Mouse (Mus musculus) cerebellum, adult 2 months (tissue): Measurements from ENCODE around the gene Pfkfb4. TPM values are rescaled to one million over a fixed set of nuclear protein-coding genes. Genes with fewer than 3 reads are reported as not detected.

Experiments
- DNase-seq, 2 experiments: peaks; one replicate each; pipeline ENCODE4 v3.0.0; 2021
- H3K27ac ChIP-seq: fragments of 200-500 bp; 2 replicates; pipeline ENCODE4 v1.5.1; 2012; ENCODE audit warnings: low read length, control low read depth, inconsistent platforms; ENCODE audit not compliant: insufficient read depth
- H3K27me3 ChIP-seq: fragments of 200-500 bp; 2 replicates; pipeline ENCODE4 v1.6.1; 2012; ENCODE audit warnings: inconsistent platforms, mild to moderate bottlenecking, low read length, moderate library complexity; ENCODE audit not compliant: control insufficient read depth, insufficient read depth
- H3K4me1 ChIP-seq: fragments of 200-500 bp; 2 replicates; pipeline ENCODE4 v1.6.1; 2011; ENCODE audit warnings: low read length; ENCODE audit not compliant: control insufficient read depth, insufficient read depth
- H3K4me3 ChIP-seq: fragments of 200-500 bp; replicated peaks from 2 replicates; pipeline ENCODE3; 2011; ENCODE audit warnings: mild to moderate bottlenecking, low read depth, low read length, control low read depth; ENCODE audit not compliant: insufficient read depth
- CTCF ChIP-seq: fragments of 200-500 bp; IDR thresholded peaks from 2 replicates; pipeline ENCODE4 v1.5.1; 2011; ENCODE audit warnings: low read depth, mild to moderate bottlenecking, control low read depth, low read length, moderate library complexity, borderline replicate concordance; ENCODE audit not compliant: insufficient read depth
- POLR2A ChIP-seq: fragments of 200-500 bp; IDR thresholded peaks from 2 replicates; pipeline ENCODE4 v1.6.1; 2011; ENCODE audit warnings: low read length, control low read depth, borderline replicate concordance; ENCODE audit not compliant: insufficient read depth
- WGBS: fragments of 180-500 bp; shearing (Covaris S2); methylation state at CpG from one replicate; pipeline ENCODE4 v1.1.7; 2018; 5-methylcytosine and 5-hydroxymethylcytosine counted together
- polyA plus RNA-seq: library from polyadenylated mRNA; depleted of rRNA; stranded (reverse); fragments of >200 nt; gene quantifications from 2 replicates; pipeline ENCODE4 v1.2.3, GENCODE M21; 2012

Pfkfb4 gene
- polyA plus RNA-seq, 1 experiment, result 17.5 TPM

- no peak overlapping the region for H3K27ac ChIP-seq
- no peak for TF ChIP-seq POLR2A
- TF ChIP-seq CTCF, result no peak
- 85% methylated on average over 8 of the region's 8 CpGs for WGBS
- H3K27me3 ChIP-seq, result no peaks in the 10 kb centered on the region; the same call in 1 of the 2 replicates
- 0 out of 2 replicates have a peak, but pooled peaks cover 2% of the 10 kb centered on the region for H3K4me1 ChIP-seq
- no peak overlapping the region for H3K4me3 ChIP-seq
- peak in 1 of 2 experiments; percentile 41 for DNase-seq
Measured at GRCm38 (mm10) chr9:109040216-109040615, 48.6 kb downstream of the Pfkfb4 start.

DNA sequence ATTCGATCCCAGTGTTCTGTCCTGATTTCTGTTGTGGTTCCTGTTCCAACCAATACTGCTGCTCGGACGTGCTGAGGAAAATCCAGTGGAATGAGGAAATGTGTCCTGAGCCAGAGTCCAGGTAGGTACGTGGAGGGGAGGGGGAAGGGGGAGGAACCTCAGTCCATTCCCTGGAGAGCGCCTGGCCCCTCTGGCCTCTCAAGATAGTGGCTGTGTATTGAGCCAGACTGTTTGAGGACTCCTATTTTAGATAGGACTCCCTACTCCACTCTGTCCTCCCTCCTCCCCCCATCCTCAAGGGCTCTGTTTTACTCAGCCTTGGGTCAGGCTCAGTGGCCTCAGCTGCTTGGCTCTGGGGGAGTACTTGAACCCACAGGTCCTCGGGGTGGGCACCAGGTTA, 49.3 kb downstream of the Pfkfb4 start:
- no peak overlapping the region for H3K27ac ChIP-seq
- no peaks in the 10 kb centered on the region; the same call in 1 of the 2 replicates for H3K27me3 ChIP-seq
- TF ChIP-seq POLR2A (no peak), CTCF (no peak)
- 0 out of 2 replicates have a peak, but pooled peaks cover 2% of the 10 kb centered on the region for H3K4me1 ChIP-seq
- DNase-seq, result no peak
- WGBS, result 81% methylated on average over 6 of the region's 6 CpGs
- no peak overlapping the region for H3K4me3 ChIP-seq

DNA sequence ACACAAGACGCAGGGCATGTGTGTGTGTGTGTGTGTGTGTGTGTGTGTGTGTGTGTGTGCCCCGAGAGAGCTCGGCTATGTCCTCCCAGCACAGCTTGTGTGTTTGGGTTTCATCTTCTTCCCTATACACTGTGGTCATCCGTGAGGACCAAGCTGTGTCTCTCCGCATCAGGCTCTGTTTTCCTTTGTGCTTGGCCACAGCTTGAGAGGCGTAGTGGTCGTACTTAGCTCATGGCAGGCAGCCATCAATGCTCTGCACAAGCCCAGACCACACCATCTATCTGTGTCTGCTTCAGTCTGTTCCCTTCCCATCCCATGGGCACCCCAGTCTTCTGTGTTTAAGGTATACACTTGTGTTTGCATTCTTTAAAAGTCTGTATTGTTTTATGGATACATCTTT, 49.8 kb downstream of the Pfkfb4 start:
- WGBS, result 41% methylated on average over 7 of the region's 7 CpGs
- H3K27me3 ChIP-seq, result no peaks in the 10 kb centered on the region; the same call in 1 of the 2 replicates
- H3K4me3 ChIP-seq, result no peak overlapping the region
- no peak overlapping the region for H3K27ac ChIP-seq
- TF ChIP-seq POLR2A (no peak), CTCF (no peak)
- 0 out of 2 replicates have a peak, but pooled peaks cover 2% of the 10 kb centered on the region for H3K4me1 ChIP-seq
- no peak for DNase-seq

- Histone ChIP-seq H3K27ac (no peak overlapping the region), H3K4me3 (no peak overlapping the region), H3K4me1 (no peaks in the 10 kb centered on the region), H3K27me3 (no peaks in the 10 kb centered on the region)
- DNase-seq, result peak; percentile 29 to 52
- TF ChIP-seq POLR2A, result no peak
- peak; percentile 59; the same call in 1 of the 2 replicates for TF ChIP-seq CTCF
- WGBS, result 25% methylated on average over 5 of the region's 5 CpGs
Measured at GRCm38 (mm10) chr9:109046306-109046705, 54.7 kb downstream of the Pfkfb4 start.

GRCm38 (mm10) chr9:109049316-109049715, 57.7 kb downstream of the Pfkfb4 start:
- 84% methylated on average over 7 of the region's 7 CpGs for WGBS
- H3K4me1 ChIP-seq, result no peaks in the 10 kb centered on the region

DNA sequence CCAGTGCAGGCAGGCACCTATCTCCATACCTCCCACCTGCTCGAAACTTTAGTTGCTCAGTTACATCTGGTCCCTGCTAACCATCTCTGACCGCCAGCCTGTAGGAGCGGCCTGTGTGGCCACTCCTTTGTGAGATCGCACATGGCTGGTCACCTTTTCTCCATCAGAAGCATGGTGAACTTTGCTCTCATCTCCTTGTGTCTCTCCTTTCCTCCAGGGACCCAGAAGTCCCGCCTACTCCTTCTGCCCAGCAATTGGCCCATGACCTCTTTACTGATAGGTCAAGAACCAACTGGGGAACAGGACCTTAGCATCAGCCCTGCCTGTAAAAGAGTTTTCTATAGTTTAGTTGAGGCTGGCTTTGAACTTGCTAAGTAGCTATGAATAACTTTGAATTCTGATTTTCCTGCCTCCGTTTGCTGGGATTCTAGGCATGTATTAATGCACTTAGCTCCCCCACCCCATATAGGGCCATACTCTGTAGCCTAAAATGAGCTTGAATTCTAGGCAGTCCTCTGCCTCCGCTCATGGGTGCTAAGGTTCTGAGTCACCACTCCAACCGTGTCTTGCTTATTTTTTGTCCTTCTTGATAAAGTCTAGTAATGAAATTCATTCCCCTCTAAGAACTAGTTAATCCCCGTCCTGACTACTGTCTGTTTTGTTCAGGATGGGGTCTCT, 58.6 kb downstream of the Pfkfb4 start:
- WGBS, result 85% methylated on average over 9 of the region's 9 CpGs
- Histone ChIP-seq H3K4me3 (no peak overlapping the region), H3K27me3 (no peaks in the 10 kb centered on the region), H3K4me1 (no peaks in the 10 kb centered on the region; the same call in 1 of the 2 replicates), H3K27ac (no peak overlapping the region)
- DNase-seq, result no peak
- TF ChIP-seq POLR2A (no peak), CTCF (no peak)

More at GRCm38 (mm10) chr9:109049316-109049715, 57.7 kb downstream of the Pfkfb4 start:
- Histone ChIP-seq H3K27me3 (no peaks in the 10 kb centered on the region), H3K27ac (no peak overlapping the region), H3K4me3 (no peak overlapping the region)
- TF ChIP-seq CTCF, result no peak
- no peak for TF ChIP-seq POLR2A
- no peak for DNase-seq

GRCm38 (mm10) chr9:109050674-109050997, 59.1 kb downstream of the Pfkfb4 start:
- 85% methylated on average over 3 of the region's 3 CpGs for WGBS
- Histone ChIP-seq H3K27ac (no peak overlapping the region), H3K4me3 (no peak overlapping the region), H3K4me1 (peaks cover 5% of the 10 kb centered on the region), H3K27me3 (no peaks in the 10 kb centered on the region)
- TF ChIP-seq POLR2A (no peak), CTCF (no peak)
- DNase-seq, result no peak

DNA sequence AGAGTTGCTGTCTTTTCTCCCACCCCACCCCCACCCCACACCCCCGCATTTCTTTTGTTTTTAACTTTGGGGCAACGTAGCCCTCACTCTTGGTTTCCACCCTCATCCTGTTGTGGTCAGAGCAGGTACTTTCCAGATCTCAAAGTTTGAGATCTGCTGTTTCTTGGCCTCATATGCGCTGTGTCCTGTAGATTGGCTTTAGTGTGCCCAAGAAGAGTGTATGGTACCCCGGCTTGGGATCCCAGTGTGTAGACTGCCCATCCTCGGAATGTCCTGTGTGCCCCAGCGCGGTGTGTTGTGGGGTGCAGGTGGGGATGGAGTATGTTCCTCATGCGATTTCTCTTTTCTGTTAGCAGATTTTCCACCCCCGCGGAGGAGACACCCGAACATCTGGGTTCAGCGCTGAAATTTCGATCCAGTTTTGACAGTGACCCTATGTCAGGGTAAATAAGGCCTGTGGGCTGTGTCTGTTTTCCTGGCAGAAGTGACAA, 59.5 kb downstream of the Pfkfb4 start:
- H3K27me3 ChIP-seq, result no peaks in the 10 kb centered on the region
- H3K4me1 ChIP-seq, result peaks cover 8% of the 10 kb centered on the region
- H3K4me3 ChIP-seq, result no peak overlapping the region
- no peak for TF ChIP-seq POLR2A
- TF ChIP-seq CTCF, result no peak
- WGBS, result 89% methylated on average over 13 of the region's 13 CpGs
- H3K27ac ChIP-seq, result no peak overlapping the region
- DNase-seq, result no peak
